Mouse (Mus musculus): ENCODE measurements around the gene Ccdc33.

- TF ChIP-seq CTCF (IDR thresholded peaks at IDR 0.05; ENCODE audit: insufficient read depth, low read length) = no peak
- TF ChIP-seq POLR2A (IDR thresholded peaks at IDR 0.05; ENCODE audit: borderline replicate concordance, extremely low read depth, low read depth, low read length) = no peak
Observed at GRCm38 (mm10) chr9:57998685-57999084, 119.9 kb downstream of the Ccdc33 start.
